Mouse (Mus musculus) liver, embryonic 11.5 days (tissue): ENCODE measurements around the gene Adamtsl1. TPM values are rescaled to one million over a fixed set of nuclear protein-coding genes. Genes with fewer than 3 reads are reported as not detected.

ENCODE experiments used
- ATAC-seq: fragments of 200-750 bp; cut with Nextera tagmentation; replicated peaks from 2 replicates; pipeline ENCODE4 v1.8.0; 2017; ENCODE audit warnings: moderate number of reproducible peaks, mild to moderate bottlenecking, moderate TSS enrichment, moderate library complexity; ENCODE audit not compliant: low FRiP score
- DNase-seq: peaks from one replicate; pipeline ENCODE4 v3.0.0-alpha.2; 2017; ENCODE audit warnings: low spot score
- H3K27ac ChIP-seq: fragments of 300-500 bp; sonication (generic); 2 replicates; pipeline ENCODE4 v1.5.1; 2014; ENCODE audit warnings: mild to moderate bottlenecking, low read depth, low read length, control low read depth
- H3K27me3 ChIP-seq: fragments of 300-500 bp; sonication (generic); replicated peaks from 2 replicates; pipeline ENCODE4 v1.6.1; 2014; ENCODE audit warnings: low read length, mixed read lengths; ENCODE audit not compliant: control insufficient read depth, insufficient read depth
- H3K36me3 ChIP-seq: fragments of 300-500 bp; sonication (generic); 2 replicates; pipeline ENCODE4 v1.6.1; 2014; ENCODE audit warnings: mild to moderate bottlenecking, low read length, moderate library complexity, mixed read lengths; ENCODE audit not compliant: control insufficient read depth, insufficient read depth
- H3K4me1 ChIP-seq: fragments of 300-500 bp; sonication (generic); replicated peaks from 2 replicates; pipeline ENCODE4 v1.6.1; 2014; ENCODE audit warnings: low read length, mixed read lengths; ENCODE audit not compliant: control insufficient read depth, insufficient read depth
- H3K4me2 ChIP-seq: fragments of 300-500 bp; sonication (generic); 2 replicates; pipeline ENCODE4 v1.6.1; 2014; ENCODE audit warnings: mild to moderate bottlenecking, control low read depth, moderate library complexity
- H3K4me3 ChIP-seq: fragments of 300-500 bp; sonication (generic); 2 replicates; pipeline ENCODE4 v1.5.1; 2014; ENCODE audit warnings: low read depth, low read length, control low read depth
- H3K9ac ChIP-seq: fragments of 300-500 bp; sonication (generic); 2 replicates; pipeline ENCODE4 v1.6.1; 2014; ENCODE audit warnings: low read depth, low read length, control low read depth
- H3K9me3 ChIP-seq: fragments of 300-500 bp; sonication (generic); 2 replicates; pipeline ENCODE4 v1.6.1; 2016; ENCODE audit warnings: low read length, inconsistent platforms, mixed read lengths; ENCODE audit not compliant: control insufficient read depth
- WGBS: fragments of 180-500 bp; shearing (Covaris S2); extraction: QIAGEN DNeasy Blood & Tissue Kit; methylation state at CpG from one replicate; pipeline ENCODE4 v1.1.7; 2014; 5-methylcytosine and 5-hydroxymethylcytosine counted together
- polyA plus RNA-seq: library from polyadenylated mRNA; unstranded; fragments of >200 nt; fragmentation: Nextera tagmentation; extraction: Ambion mirVana; gene quantifications from 2 replicates; pipeline ENCODE4 v1.2.1, GENCODE M21; 2014

Adamtsl1 gene
- polyA plus RNA-seq, 1 experiment from 2014 or later: 4.9 TPM

GRCm38 (mm10) chr4:85762684-85763083, 248.7 kb downstream of the Adamtsl1 start:
- Histone ChIP-seq H3K4me2 (no peak overlapping the region), H3K9me3 (no peaks in the 10 kb centered on the region), H3K4me3 (no peak overlapping the region), H3K4me1 (no peaks in the 10 kb centered on the region), H3K36me3 (no peaks in the 10 kb centered on the region), H3K27ac (no peak overlapping the region), H3K9ac (no peak overlapping the region), H3K27me3 (no peaks in the 10 kb centered on the region)
- WGBS: 85% methylated on average over 3 of the region's 3 CpGs
- no peak for DNase-seq
- ATAC-seq: no peak

DNA sequence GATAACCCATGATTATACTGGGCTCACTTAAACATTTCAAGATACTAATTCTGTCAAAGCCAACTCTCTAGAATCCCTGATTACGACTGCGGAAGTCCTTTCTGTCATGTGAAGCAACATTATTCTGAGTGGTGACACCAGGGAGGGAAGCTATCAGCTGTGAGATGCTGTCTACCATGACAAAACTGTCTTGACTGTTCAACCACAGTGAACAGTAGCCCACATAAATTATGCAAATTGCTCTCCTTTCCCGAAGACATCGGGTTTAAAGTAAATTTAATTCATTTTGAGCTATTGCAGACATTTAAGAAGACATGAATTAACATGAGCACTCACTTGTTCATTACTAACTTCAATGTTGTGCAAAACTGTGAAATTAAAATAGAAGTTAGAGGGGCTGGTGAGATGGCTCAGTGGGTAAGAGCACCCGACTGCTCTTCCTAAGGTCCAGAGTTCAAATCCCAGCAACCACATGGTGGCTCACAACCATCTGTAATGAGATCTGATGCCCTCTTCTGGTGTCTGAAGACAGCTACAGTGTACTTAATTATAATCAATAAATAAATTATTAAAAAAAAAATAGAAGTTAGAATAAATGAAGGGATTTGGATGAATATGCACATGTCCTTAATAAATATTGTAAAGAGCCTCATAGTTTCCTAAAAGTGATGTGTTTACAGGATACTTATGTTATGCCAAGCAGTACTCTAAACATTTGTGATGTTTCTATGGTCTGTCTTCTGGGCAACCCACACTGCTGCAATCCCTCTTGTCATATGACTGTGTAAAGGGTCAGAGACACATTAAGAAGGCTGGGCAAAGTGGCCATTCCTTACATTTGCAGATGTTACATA, 249.4 kb downstream of the Adamtsl1 start:
- Histone ChIP-seq H3K4me3 (no peak overlapping the region), H3K27me3 (no peaks in the 10 kb centered on the region), H3K9me3 (no peaks in the 10 kb centered on the region), H3K4me1 (no peaks in the 10 kb centered on the region), H3K36me3 (no peaks in the 10 kb centered on the region), H3K27ac (no peak overlapping the region), H3K9ac (no peak overlapping the region), H3K4me2 (no peak overlapping the region)
- no peak for ATAC-seq
- DNase-seq: no peak
- WGBS: 83% methylated on average over 5 of the region's 5 CpGs

GRCm38 (mm10) chr4:85764015-85764450, 250.1 kb downstream of the Adamtsl1 start:
- H3K36me3 ChIP-seq: no peaks in the 10 kb centered on the region
- H3K4me1 ChIP-seq: no peaks in the 10 kb centered on the region
- DNase-seq (no peak), ATAC-seq (no peak)
- no peaks in the 10 kb centered on the region for H3K27me3 ChIP-seq
- no peak overlapping the region for H3K4me2 ChIP-seq
- H3K27ac ChIP-seq: no peak overlapping the region
- H3K9ac ChIP-seq: no peak overlapping the region
- H3K4me3 ChIP-seq: no peak overlapping the region
- H3K9me3 ChIP-seq: no peaks in the 10 kb centered on the region
- WGBS: 66% methylated on average over 14 of the region's 14 CpGs

GRCm38 (mm10) chr4:85764476-85764875, 250.5 kb downstream of the Adamtsl1 start:
- DNase-seq: no peak
- Histone ChIP-seq H3K4me2 (no peak overlapping the region), H3K27ac (no peak overlapping the region), H3K4me3 (no peak overlapping the region), H3K27me3 (no peaks in the 10 kb centered on the region), H3K36me3 (no peaks in the 10 kb centered on the region), H3K9ac (no peak overlapping the region), H3K4me1 (no peaks in the 10 kb centered on the region), H3K9me3 (no peaks in the 10 kb centered on the region)
- 73% methylated on average over 3 of the region's 3 CpGs for WGBS
- no peak for ATAC-seq

- ATAC-seq: no peak
- Histone ChIP-seq H3K27ac (no peak overlapping the region), H3K27me3 (no peaks in the 10 kb centered on the region), H3K9me3 (no peaks in the 10 kb centered on the region), H3K4me1 (no peaks in the 10 kb centered on the region), H3K9ac (no peak overlapping the region), H3K4me3 (no peak overlapping the region), H3K4me2 (no peak overlapping the region), H3K36me3 (no peaks in the 10 kb centered on the region)
- WGBS: 73% methylated on average over 6 of the region's 6 CpGs
- DNase-seq: no peak
These were observed 253.7 kb downstream of the Adamtsl1 start for GRCm38 (mm10) chr4:85767666-85768065.

- H3K9ac ChIP-seq: no peak overlapping the region
- H3K9me3 ChIP-seq: no peaks in the 10 kb centered on the region
- no peak for DNase-seq
- ATAC-seq: no peak
- no peaks in the 10 kb centered on the region for H3K4me1 ChIP-seq
- no peak overlapping the region for H3K27ac ChIP-seq
- 51% methylated on average over 5 of the region's 5 CpGs for WGBS
- no peaks in the 10 kb centered on the region for H3K36me3 ChIP-seq
- H3K4me2 ChIP-seq: no peak overlapping the region
- H3K27me3 ChIP-seq: no peaks in the 10 kb centered on the region
- H3K4me3 ChIP-seq: no peak overlapping the region
These were observed 254.1 kb downstream of the Adamtsl1 start for GRCm38 (mm10) chr4:85768107-85768506.

- WGBS: 46% methylated on average over 5 of the region's 5 CpGs
- H3K27ac ChIP-seq: no peak overlapping the region
- no peak overlapping the region for H3K9ac ChIP-seq
- H3K36me3 ChIP-seq: no peaks in the 10 kb centered on the region
- no peaks in the 10 kb centered on the region for H3K27me3 ChIP-seq
- H3K9me3 ChIP-seq: no peaks in the 10 kb centered on the region
- no peaks in the 10 kb centered on the region for H3K4me1 ChIP-seq
- no peak for DNase-seq
- H3K4me3 ChIP-seq: no peak overlapping the region
- H3K4me2 ChIP-seq: no peak overlapping the region
- no peak for ATAC-seq
These were observed 268.5 kb downstream of the Adamtsl1 start for GRCm38 (mm10) chr4:85782511-85782910.

DNA sequence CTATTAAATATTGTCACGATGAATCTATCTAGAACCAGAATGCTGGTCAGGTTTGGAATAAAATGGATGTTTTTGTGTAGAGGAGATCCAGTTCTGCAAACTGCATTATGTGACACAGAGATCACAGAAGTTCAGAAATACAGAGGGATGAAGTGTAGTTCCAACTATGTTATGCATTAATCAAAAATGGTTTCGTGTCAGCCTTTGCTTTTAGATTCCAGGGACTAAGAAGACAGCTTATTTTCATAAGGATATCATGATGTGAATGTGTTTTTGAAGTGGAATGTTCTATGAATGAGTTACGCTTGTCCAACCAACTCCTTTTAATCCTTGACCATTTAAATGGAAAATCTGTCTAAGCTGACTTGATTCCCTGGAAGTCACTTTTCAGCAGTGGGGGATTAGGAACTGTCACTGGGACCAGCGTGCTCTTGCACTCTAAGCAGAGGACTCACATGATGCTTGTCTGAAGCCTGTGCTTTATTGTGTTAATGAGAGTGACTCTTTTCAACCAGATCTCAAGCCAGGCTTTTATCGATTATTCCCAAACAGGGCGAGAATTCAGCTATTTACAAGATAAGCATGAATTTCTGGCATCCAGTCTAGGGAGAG, 269.9 kb downstream of the Adamtsl1 start:
- no peak overlapping the region for H3K4me2 ChIP-seq
- H3K9ac ChIP-seq: no peak overlapping the region
- ATAC-seq (no peak), DNase-seq (no peak)
- WGBS: 52% methylated on average over 6 of the region's 6 CpGs
- no peaks in the 10 kb centered on the region for H3K27me3 ChIP-seq
- H3K36me3 ChIP-seq: no peaks in the 10 kb centered on the region
- no peaks in the 10 kb centered on the region for H3K4me1 ChIP-seq
- no peak overlapping the region for H3K27ac ChIP-seq
- no peak overlapping the region for H3K4me3 ChIP-seq
- H3K9me3 ChIP-seq: no peaks in the 10 kb centered on the region

- no peak overlapping the region for H3K9ac ChIP-seq
- H3K4me2 ChIP-seq: no peak overlapping the region
- no peaks in the 10 kb centered on the region for H3K9me3 ChIP-seq
- DNase-seq (no peak), ATAC-seq (no peak)
- H3K36me3 ChIP-seq: no peaks in the 10 kb centered on the region
- 49% methylated on average over 4 of the region's 4 CpGs for WGBS
- H3K4me1 ChIP-seq: no peaks in the 10 kb centered on the region
- H3K27ac ChIP-seq: no peak overlapping the region
- H3K4me3 ChIP-seq: no peak overlapping the region
- no peaks in the 10 kb centered on the region for H3K27me3 ChIP-seq
These were observed 270.5 kb downstream of the Adamtsl1 start for GRCm38 (mm10) chr4:85784428-85784827.
